Mouse (Mus musculus) layer of hippocampus, postnatal 36 days (tissue): ENCODE data around the gene Bpnt1. TPM values are rescaled to one million over a fixed set of nuclear protein-coding genes. Genes with fewer than 3 reads are reported as not detected.
"Not testable (repeated sequence)": the region's sequence is repeated elsewhere in the genome, so short reads cannot be mapped to it uniquely, and the experiment has no call there.

Source experiments
- DNase-seq, 2 experiments: peaks; one replicate each; pipeline ENCODE4 v3.0.0; 2022
- total RNA-seq, 2 experiments: library from RNA; stranded (reverse); gene quantifications; 2 replicates each; pipeline ENCODE4 v1.2.3; 2021

Gene Bpnt1
- 10 to 100 TPM; 74.8 to 76.2 TPM for total RNA-seq

GRCm38 (mm10) chr1:185331983-185332430, at the start of gene Bpnt1:
TSS of gene Bpnt1 (plus strand) at chr1:185332149.
- DNase-seq, result peak; percentile 85 to 90

- DNase-seq, result no peak
These were observed 49.1 kb upstream of the Bpnt1 start for GRCm38 (mm10) chr1:185282846-185283245.

- DNase-seq, result no peak
These were observed 48.7 kb upstream of the Bpnt1 start for GRCm38 (mm10) chr1:185283247-185283646.

DNA sequence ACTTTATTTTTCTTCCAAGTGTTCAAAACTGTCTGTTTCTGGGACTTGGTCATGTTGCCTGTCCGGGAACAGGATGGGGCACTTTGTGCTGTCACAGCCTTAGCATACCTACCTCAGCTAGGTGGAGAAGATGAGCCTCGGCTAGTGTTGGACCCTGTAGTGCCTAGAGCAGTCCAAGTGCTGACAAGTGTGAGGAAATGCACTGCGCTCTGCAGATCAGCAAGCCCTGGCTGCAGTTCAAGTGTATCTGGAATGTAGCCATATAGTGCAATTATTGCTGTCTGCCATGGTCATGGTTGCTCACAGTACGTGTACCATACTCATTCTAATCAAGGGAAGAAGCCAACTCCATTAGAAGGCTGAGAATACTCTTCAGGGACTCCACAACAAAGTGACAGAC, 47.2 kb upstream of the Bpnt1 start:
- no peak for DNase-seq

- no peak for DNase-seq
These were observed 46.8 kb upstream of the Bpnt1 start for GRCm38 (mm10) chr1:185285171-185285570.

- DNase-seq, result no peak
These were observed 44.9 kb upstream of the Bpnt1 start for GRCm38 (mm10) chr1:185287066-185287465.

DNA sequence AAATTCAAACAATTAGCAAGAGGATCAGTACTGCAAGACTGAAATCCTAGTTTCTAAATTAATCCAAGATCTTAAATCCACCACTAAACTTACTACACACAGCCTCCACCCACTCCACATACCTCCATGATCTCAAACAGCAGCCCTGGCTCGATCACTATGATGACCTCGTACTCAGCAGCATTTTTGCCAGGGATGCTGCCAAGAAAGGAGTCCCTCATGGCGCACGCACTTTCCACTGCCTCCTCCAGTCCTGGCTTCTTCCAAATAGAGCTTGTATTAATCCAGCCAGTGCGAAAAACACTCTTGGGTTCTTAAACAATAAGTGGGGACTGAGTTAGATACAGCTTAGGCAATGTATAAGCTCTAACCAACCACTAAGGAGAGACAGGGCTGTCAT, 42.7 kb upstream of the Bpnt1 start:
- no peak for DNase-seq

- no peak for DNase-seq
These were observed 40.6 kb upstream of the Bpnt1 start for GRCm38 (mm10) chr1:185291336-185291735.

GRCm38 (mm10) chr1:185292646-185293360, 39.1 kb upstream of the Bpnt1 start:
- DNase-seq, result no peak

- no peak for DNase-seq
These were observed 35.1 kb upstream of the Bpnt1 start for GRCm38 (mm10) chr1:185296850-185297249.

DNA sequence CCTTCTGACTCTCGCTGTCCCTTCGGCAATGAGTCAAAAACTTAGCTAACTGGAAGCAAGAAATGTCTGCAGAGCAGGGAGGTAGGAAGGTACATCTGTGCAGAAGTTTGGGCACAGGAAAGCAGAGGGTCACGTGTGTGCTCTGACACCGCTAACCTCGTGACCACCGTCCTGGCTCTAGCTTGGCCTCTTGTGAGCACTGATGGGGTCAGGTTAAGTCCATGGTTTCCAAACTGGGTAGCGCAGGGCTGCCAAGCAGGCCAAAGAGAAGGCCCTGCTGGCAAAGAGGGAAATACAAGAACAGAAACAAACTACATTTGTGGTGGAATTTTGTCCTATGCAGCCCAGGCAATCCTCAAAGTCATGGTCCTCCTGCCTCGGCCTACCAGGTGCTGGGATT, 33.5 kb upstream of the Bpnt1 start:
- DNase-seq, result no peak

DNA sequence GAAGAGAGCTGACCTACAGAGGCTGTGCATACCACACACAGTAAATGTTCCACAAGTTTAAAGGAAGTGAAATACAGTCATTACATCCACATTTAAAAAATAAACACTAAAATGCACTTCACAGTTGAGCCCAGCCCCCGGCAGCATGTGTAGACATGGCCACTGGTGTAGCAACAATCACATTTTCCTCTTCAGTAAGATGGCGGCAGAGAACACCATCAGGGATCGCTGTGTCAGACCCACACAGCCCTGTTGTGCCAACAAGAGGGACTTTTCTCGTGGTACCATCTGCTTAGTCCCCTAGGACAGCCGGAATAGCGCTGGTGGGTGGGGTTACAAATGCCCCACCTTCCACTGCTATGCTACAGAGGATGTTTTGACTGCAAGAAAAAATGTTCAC, 29.1 kb upstream of the Bpnt1 start:
- DNase-seq, result no peak

DNA sequence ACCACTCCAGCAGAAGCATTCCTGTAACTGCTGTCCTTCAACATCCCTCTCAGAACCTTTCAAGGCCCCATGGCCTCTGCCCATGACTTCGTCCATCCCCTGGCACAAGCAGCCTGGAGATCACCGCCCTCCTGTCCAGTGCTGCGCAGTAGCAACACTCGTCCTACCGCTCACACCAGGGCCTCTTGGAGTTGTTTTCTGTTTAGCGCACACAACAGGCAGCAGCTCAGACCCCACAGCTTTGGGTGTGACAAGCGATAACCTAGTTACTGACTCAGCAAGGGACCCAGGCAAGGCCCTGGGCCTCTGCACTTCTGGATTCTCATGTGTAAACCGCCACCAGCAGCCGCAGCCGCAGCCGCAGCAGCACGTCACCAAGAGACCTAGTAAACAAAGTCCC, 25.1 kb upstream of the Bpnt1 start:
- DNase-seq, result no peak

DNA sequence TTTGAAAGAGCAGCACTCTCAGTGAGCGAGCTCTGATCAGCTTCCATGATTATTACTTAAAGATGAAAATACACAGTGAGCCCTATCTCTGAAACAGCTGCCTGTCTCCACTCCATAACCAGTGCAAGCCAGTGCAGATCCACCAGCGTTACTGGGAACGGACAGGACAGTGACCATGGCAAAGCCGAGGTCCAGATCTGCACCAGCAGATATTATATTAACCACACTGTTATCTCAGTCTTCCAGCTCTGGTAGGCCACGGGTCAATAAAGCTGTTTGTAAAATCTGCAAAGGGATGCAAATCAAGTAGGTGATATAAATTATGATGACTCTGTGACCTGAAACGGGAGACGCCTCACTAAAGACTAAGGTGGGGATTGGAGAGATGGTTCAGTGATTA, 24.3 kb upstream of the Bpnt1 start:
- DNase-seq, result no peak

GRCm38 (mm10) chr1:185308334-185308733, 23.6 kb upstream of the Bpnt1 start:
- no peak for DNase-seq

GRCm38 (mm10) chr1:185308908-185309307, 23.0 kb upstream of the Bpnt1 start:
- DNase-seq, result no peak

DNA sequence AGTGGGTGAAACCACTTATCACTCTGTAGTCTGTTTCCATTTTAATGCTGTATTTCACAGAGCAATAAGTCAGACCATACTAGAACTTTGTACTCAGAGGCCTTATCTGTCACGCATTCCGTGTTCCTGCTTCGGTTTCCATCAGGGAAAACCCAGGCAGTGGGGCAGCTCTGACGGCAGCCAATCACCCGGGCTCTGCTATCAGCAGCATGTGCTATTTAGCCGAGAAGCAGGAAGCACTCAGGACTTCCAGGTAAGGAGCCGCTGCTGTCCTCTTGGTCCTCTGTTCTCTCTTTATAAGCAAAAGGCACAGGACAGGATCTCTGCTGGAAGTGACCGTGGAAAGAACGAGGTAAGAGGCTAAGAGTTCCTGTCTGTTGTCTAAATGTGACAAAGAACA, 20.0 kb upstream of the Bpnt1 start:
- DNase-seq, result no peak

- DNase-seq, result no peak
These were observed 17.4 kb upstream of the Bpnt1 start for GRCm38 (mm10) chr1:185314546-185314945.

GRCm38 (mm10) chr1:185315846-185316568, 15.9 kb upstream of the Bpnt1 start:
- peak; percentile 26 to 29 for DNase-seq

DNA sequence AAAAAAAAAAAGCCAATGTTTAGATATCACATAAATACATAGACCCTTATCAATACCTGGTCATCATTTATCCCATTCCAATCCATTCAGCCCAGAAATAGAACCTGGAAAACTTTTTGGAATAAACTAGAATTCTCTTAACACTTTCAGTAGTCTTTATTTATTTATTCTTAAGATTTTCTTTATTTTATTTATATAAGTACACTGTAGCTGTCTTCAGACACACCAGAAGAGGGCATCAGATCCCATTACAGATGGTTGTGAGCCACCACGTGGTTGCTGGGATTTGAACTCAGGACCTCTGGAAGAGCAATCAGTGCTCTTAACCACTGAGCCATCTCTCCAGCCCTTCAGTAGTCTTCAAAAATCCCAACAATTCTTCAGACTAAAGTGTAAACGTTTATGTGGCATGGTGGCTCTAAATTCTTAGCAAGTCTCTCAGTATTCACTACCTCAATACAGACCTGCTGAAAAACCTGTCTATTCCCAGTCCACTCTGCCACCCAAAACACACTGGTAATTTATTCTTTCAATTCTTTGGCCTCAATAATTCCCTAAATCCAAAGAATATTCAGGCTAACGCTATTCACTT, 4.1 kb upstream of the Bpnt1 start:
- DNase-seq, result not testable (repeated sequence)

GRCm38 (mm10) chr1:185328721-185329610, 3.0 kb upstream of the Bpnt1 start, which contains the start of gene Iars2:
TSS of gene Iars2 (minus strand) at chr1:185329396.
- DNase-seq, result peak; percentile 91 to 92

GRCm38 (mm10) chr1:185329851-185330250, 2.1 kb upstream of the Bpnt1 start:
- no peak for DNase-seq
